Mouse (Mus musculus): ENCODE results near the gene Olfr56. TPM values are rescaled to one million over a fixed set of nuclear protein-coding genes. Genes with fewer than 3 reads are reported as not detected.
"Not testable (repeated sequence)": the region's sequence is repeated elsewhere in the genome, so short reads cannot be mapped to it uniquely, and the experiment has no call there.

The Olfr56 gene
- polyA plus RNA-seq, 1 experiment from 2014 or later: not detected

GRCm38 (mm10) chr11:48993296-48993695 lies 14.6 kb downstream of the Olfr56 start:
- not testable (repeated sequence) for H3K27ac ChIP-seq; H3K36me3 ChIP-seq; H3K9ac ChIP-seq; ATAC-seq (ENCODE audit: low FRiP score, low read depth); H3K27me3 ChIP-seq; H3K4me3 ChIP-seq; H3K9me3 ChIP-seq; H3K4me2 ChIP-seq (replicated peaks); H3K4me1 ChIP-seq
- 23% methylated on average over 10 of the region's 10 CpGs for WGBS

DNA sequence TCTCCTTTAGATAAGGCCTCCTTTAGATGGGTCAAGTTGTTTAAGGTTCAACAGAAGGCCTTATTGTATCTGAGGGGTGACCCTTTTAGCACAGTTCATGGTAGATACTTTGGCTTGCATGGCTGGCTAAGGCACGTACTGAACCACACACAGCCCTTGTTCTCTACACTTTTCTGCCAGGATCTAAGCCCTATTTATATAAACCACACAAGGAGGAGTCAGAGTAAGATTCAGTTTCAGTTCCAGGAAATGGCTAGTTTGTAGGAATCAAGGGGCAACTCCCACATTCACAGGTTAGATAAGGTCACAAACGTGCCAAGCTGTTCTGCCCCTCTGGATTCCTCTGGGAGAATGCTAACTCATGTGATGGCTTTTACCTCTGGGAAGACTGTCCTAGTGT lies 15.3 kb downstream of the Olfr56 start, which contains the start of gene Tgtp1:
Gene Tgtp1, minus strand, starts transcription at position 155 of the 400 bp plus-strand sequence.
- not testable (repeated sequence) for H3K9ac ChIP-seq; H3K4me2 ChIP-seq (replicated peaks); H3K4me1 ChIP-seq; H3K36me3 ChIP-seq; H3K4me3 ChIP-seq; ATAC-seq (ENCODE audit: low FRiP score, low read depth); H3K27ac ChIP-seq; H3K27me3 ChIP-seq; H3K9me3 ChIP-seq
- WGBS: 51% methylated on average over 2 of the region's 2 CpGs

DNA sequence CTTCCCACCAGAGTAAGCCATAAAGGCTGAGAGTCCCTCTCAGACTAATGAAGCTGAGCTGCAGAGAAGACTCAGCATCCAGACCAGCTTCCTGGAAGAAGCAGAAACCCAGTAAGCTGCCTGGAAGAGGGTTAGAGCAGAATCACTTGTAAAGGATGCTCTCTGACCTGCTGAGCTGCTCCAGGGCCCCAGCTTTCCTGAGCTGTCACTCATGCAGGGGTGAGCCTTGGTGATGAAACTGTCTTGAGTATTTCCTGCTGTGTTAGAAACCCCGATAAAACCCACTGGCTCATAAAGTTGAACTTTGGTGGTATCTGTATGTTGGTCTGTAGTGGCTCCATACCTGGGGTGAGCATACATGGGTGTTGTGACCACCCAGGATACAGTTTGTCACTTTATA lies 21.7 kb downstream of the Olfr56 start:
- not testable (repeated sequence) for H3K27ac ChIP-seq; H3K4me1 ChIP-seq; H3K9me3 ChIP-seq; H3K4me2 ChIP-seq (replicated peaks); H3K9ac ChIP-seq; H3K36me3 ChIP-seq; H3K4me3 ChIP-seq; H3K27me3 ChIP-seq; ATAC-seq (ENCODE audit: low FRiP score, low read depth)
- WGBS: 75% methylated on average over 1 of the region's 1 CpGs

GRCm38 (mm10) chr11:49006317-49006716 lies 27.6 kb downstream of the Olfr56 start:
- H3K36me3 ChIP-seq; H3K9me3 ChIP-seq; H3K9ac ChIP-seq; H3K27me3 ChIP-seq; H3K27ac ChIP-seq; H3K4me2 ChIP-seq (replicated peaks); ATAC-seq (ENCODE audit: low FRiP score, low read depth); H3K4me1 ChIP-seq; H3K4me3 ChIP-seq: not testable (repeated sequence)
- WGBS: 64% methylated on average over 2 of the region's 2 CpGs

DNA sequence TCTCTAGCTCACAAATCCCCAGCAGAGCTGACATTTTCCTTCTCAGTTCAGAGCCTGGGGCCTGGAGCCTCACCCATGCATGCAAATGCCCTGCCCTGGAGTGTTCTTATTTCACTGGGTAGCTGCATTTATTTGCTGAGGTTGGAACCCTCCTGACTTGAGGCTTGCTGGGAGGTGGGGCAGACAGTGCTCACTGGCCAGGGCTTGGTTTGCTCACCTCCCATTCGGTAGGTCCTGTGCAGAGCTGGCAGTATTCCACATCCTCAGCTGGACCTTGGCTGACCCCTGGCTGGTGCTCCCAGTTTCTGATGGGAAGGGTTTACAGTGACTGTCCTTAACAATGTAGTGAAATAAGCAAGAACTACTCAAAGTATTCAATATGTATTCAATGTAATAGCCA lies 28.1 kb downstream of the Olfr56 start:
- not testable (repeated sequence) for H3K9me3 ChIP-seq; H3K27me3 ChIP-seq; ATAC-seq (ENCODE audit: low FRiP score, low read depth); H3K9ac ChIP-seq; H3K27ac ChIP-seq; H3K4me2 ChIP-seq (replicated peaks); H3K36me3 ChIP-seq; H3K4me3 ChIP-seq; H3K4me1 ChIP-seq
- 44% methylated on average over 1 of the region's 1 CpGs for WGBS

GRCm38 (mm10) chr11:49012074-49012473 lies 33.4 kb downstream of the Olfr56 start:
- H3K9me3 ChIP-seq; H3K27me3 ChIP-seq; H3K36me3 ChIP-seq; ATAC-seq (ENCODE audit: low FRiP score, low read depth); H3K4me1 ChIP-seq; H3K27ac ChIP-seq; H3K9ac ChIP-seq; H3K4me2 ChIP-seq (replicated peaks); H3K4me3 ChIP-seq: not testable (repeated sequence)

GRCm38 (mm10) chr11:49050064-49050463 lies 71.4 kb downstream of the Olfr56 start:
- H3K4me2 ChIP-seq (replicated peaks); ATAC-seq (ENCODE audit: low FRiP score, low read depth); H3K4me1 ChIP-seq; H3K4me3 ChIP-seq; H3K9me3 ChIP-seq; H3K9ac ChIP-seq; H3K27me3 ChIP-seq; H3K36me3 ChIP-seq; H3K27ac ChIP-seq: not testable (repeated sequence)

- not testable (repeated sequence) for H3K36me3 ChIP-seq; H3K27me3 ChIP-seq; H3K27ac ChIP-seq; H3K4me3 ChIP-seq; ATAC-seq (ENCODE audit: low FRiP score, low read depth); H3K4me1 ChIP-seq; H3K9me3 ChIP-seq; H3K9ac ChIP-seq; H3K4me2 ChIP-seq (replicated peaks)
- 83% methylated on average over 1 of the region's 6 CpGs for WGBS
Observed at GRCm38 (mm10) chr11:49051093-49051891, 72.6 kb downstream of the Olfr56 start, which contains the start of gene 9930111J21Rik2. TSS of gene 9930111J21Rik2 (minus strand) at chr11:49051242.

- H3K27me3 ChIP-seq; ATAC-seq (ENCODE audit: low FRiP score, low read depth); H3K27ac ChIP-seq; H3K4me1 ChIP-seq; H3K4me2 ChIP-seq (replicated peaks); H3K9ac ChIP-seq; H3K36me3 ChIP-seq; H3K9me3 ChIP-seq; H3K4me3 ChIP-seq: not testable (repeated sequence)
- no CpG with 5 or more reads among the region's 5 CpGs for WGBS
Observed at GRCm38 (mm10) chr11:49051894-49052293, 73.2 kb downstream of the Olfr56 start.

- H3K27ac ChIP-seq; H3K4me2 ChIP-seq (replicated peaks); H3K36me3 ChIP-seq; H3K4me3 ChIP-seq; H3K9ac ChIP-seq; H3K27me3 ChIP-seq; H3K4me1 ChIP-seq; H3K9me3 ChIP-seq; ATAC-seq (ENCODE audit: low FRiP score, low read depth): not testable (repeated sequence)
- 72% methylated on average over 2 of the region's 3 CpGs for WGBS
Observed at GRCm38 (mm10) chr11:49060061-49060460, 81.4 kb downstream of the Olfr56 start.

DNA sequence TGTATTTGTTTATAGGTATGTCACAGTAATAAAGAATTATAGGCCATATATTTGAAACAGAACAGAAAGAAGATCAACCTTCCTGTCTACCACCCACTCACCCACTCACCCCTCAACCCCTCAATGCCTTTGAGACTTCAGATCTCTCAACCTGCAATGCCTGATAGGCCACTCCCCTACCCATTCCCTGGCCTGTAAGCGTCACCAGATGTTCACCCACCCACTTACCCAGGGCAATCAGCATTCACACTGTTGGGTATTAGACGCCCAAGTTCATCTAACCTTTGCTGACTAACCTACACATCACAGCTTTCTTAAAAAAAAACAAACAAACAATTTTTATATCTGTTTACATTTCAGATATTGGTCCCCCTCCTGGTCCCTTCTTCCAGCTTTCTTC lies 83.2 kb downstream of the Olfr56 start:
- WGBS: 61% methylated on average over 2 of the region's 2 CpGs
- not testable (repeated sequence) for H3K27me3 ChIP-seq; H3K9me3 ChIP-seq; H3K36me3 ChIP-seq; ATAC-seq (ENCODE audit: low FRiP score, low read depth); H3K4me2 ChIP-seq (replicated peaks); H3K9ac ChIP-seq; H3K4me3 ChIP-seq; H3K27ac ChIP-seq; H3K4me1 ChIP-seq

GRCm38 (mm10) chr11:49063713-49064469 lies 85.2 kb downstream of the Olfr56 start, which contains the start of gene Tgtp2:
TSS of gene Tgtp2 (minus strand) at chr11:49064206.
- H3K27me3 ChIP-seq; H3K4me1 ChIP-seq; ATAC-seq (ENCODE audit: low FRiP score, low read depth); H3K4me2 ChIP-seq (replicated peaks); H3K36me3 ChIP-seq; H3K9me3 ChIP-seq; H3K4me3 ChIP-seq; H3K27ac ChIP-seq; H3K9ac ChIP-seq: not testable (repeated sequence)
- WGBS: 79% methylated on average over 5 of the region's 5 CpGs

Measured in limb, embryonic 13.5 days (tissue).